Mouse (Mus musculus) adrenal gland, postnatal 10 days (tissue): ENCODE measurements around the gene Trpm8. TPM values are rescaled to one million over a fixed set of nuclear protein-coding genes. Genes with fewer than 3 reads are reported as not detected.

Experiments
- DNase-seq: peaks from one replicate; pipeline ENCODE4 v3.0.0; 2021; ENCODE audit warnings: mixed read lengths
- long read RNA-seq, 2 experiments: library from polyadenylated mRNA; stranded (forward); transcript quantifications; one replicate each; pipeline ENCODE4 v2.0.0; 2021
- total RNA-seq, 2 experiments: library from RNA; stranded (reverse); gene quantifications; 2 replicates each; pipeline ENCODE4 v1.2.3; 2021

Gene Trpm8
- not detected for total RNA-seq
- long read RNA-seq, experiment 1, result 0 reads
- long read RNA-seq, experiment 2, result 0 reads

DNA sequence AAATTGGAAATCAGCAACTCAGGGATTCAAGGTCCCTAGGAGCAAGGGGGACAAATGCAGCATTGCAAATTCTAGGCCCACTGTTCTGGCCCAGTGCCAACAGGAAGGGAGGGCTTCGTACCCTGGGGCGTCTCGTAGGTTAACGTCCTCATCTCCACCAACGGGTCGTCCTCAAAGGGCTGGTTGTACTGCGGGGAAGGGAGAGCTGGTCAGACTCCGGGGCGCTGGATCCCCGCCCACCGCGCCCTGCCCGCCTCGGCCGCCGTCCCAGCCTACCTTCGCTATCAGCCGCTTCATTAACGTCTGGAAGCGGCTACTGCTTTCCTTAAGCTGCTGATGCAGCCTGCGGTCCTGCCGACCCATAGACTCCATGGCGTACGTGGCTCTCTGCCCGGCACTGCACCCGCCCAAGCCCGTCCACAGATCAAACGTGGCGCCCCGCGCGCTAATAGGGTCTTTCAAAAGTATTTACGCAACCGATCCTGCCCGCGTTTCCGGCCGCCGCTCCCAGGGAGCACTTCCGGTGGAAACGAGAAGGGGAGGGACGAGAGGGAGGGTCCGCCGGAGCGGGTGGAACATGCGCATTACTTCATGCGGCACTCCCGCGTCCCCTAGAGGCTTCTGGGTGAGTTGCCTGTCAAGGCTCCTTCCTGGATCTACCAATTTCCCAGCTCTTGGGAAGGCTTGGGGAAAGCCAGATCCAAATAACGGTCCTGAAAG, at the start of gene Trpm8, which contains the start of gene Hjurp:
Gene Trpm8 (plus strand): TSS at position 564 of the 720 bp plus-strand sequence.
Gene Hjurp (minus strand): TSS at position 536 of the 720 bp plus-strand sequence.
- DNase-seq, result peak; percentile 100

DNA sequence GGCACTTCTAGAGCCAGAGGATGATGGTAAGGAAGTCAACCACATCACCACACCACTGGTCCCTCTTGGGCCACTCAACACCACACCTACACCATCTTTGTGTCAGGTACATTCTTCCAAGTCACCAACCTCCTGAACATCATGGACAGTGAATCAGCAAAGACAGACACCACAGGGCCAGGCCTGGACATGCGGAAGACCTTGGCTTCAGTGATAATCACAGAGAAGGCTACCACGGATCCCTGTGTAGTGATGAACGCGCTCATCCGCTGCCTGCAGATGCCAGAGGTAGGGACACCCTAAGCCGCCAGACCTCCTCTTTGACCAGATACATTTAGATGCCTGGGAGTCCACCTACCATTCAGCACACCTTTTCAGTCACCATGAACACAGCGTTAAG, 49.3 kb upstream of the Trpm8 start:
- DNase-seq, result no peak

DNA sequence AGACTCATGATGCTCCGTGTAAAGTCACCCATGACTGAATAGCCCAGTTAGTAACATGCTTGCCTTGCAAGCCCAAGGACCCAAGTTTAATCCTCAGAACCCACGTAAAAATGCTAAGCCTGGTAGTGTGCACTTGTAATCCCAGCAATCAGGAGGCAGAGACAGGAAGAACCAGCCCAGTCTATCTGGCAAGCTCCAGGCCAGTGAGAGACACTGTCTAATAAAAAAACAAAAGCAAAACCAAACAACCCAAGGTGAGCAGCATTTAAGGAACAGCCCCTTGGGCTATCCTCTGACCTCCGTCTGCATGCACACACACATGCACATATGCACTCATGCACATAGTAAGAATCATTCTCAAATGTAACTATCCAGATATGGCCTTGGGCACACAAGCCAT, 47.9 kb upstream of the Trpm8 start:
- no peak for DNase-seq

DNA sequence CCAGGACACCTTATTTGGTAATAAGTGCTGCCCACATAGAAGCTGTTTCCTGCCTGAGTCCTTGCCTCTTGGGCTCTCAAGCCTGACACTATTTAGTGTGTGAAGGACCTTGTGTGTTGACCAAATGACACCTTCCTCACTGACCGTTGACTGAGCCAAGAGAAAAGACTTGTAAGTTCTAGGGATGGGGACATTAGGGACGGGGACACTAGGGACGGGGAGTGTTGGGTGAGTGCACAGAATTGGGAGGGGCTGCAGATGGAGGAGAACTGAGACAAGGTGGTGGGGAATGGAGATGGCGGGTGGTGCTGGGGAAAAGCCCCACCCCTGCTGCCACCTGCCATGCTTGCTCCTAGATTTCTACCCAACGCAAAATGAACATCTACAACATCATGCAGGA, 47.5 kb upstream of the Trpm8 start:
- no peak for DNase-seq

DNA sequence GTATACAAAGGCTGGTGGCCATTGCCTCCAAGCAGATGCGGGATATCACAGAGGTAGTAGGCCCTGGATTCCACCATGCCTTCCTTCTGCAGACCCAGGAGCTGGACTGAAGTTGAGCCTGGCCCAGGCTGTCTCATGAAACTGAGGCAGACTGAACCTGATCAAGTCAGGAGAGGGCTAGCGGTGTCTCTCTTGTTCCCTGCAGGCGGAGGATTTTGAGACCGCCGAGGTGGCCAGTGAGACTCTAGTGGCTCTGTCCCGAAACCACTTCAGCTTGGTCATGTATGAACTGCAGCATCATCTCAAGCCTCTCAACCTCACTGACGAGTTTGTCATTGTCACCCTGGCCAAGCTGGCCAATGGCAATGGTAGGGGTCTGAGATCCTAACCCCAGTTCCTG, 47.0 kb upstream of the Trpm8 start:
- DNase-seq, result no peak

DNA sequence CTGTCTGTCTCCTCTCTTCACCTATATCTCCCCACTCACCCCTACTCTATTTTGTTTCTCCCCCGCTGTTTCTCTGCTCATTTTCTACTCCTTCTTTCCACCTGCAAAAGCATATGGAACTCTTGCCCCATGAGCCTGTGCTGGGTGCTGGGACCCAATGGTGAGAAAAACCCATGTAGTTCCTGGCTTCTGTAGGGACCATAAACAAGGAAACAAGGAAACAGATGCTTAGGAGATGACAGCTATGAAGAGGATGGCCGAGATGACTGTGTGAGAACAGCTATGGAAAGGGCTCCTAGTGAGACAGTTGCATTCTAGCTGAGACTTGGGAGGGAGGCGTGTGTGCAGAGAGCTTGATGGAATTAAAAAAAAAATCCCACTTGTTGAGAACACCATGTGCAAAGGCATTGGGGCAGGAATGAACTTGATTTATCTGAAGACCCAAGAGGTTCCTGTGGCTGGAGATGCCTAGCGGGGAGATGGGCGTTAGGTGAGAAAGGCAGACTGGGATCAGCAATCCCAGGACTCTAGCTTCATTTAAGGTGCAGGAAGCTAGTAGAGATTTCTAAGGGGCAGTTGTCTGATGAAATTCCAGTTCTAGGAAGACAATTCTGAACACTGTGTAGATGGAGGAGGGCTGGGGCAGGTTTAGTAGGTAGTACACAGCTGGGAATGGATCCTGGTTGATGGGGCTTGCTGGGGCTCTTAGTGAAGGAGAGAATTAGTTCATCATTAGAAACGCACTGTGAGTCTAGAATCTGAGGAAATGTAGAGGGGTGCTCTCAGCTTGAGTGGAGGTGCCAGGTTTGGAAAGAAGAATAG, 46.3 kb upstream of the Trpm8 start:
- no peak for DNase-seq

DNA sequence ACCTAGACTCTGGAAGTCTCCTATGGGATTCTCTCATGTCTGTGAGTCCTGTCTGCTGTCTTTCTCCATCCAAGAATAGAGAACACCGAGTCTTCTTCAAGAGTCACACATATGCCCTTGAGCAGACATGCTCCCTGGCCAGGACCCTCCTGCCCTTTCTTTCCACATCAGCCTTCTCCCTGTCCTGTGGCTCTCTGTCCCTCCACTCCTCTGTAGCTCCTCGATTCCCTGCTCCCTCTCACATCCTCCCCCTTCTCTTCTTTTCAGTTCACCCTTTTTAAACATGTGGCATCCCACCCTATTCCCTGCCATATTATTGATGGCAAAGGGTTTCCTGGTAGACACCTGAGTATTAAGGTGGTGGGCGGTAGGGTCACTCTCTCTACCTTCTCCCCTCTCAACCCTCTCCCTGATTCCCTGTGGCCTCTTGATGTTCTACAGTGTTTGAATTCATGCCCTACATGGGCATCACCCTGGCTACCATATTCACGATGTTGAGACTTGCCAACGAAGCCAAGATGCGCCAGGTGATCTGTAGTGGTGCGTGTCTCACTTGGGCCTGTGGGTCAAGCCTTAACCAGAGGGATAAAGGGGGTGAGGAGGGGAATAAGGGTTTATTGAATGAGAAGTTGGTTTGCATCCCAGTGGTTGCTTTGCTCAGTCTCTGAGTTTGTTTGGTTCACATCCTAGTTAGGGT, 45.5 kb upstream of the Trpm8 start:
- no peak for DNase-seq

DNA sequence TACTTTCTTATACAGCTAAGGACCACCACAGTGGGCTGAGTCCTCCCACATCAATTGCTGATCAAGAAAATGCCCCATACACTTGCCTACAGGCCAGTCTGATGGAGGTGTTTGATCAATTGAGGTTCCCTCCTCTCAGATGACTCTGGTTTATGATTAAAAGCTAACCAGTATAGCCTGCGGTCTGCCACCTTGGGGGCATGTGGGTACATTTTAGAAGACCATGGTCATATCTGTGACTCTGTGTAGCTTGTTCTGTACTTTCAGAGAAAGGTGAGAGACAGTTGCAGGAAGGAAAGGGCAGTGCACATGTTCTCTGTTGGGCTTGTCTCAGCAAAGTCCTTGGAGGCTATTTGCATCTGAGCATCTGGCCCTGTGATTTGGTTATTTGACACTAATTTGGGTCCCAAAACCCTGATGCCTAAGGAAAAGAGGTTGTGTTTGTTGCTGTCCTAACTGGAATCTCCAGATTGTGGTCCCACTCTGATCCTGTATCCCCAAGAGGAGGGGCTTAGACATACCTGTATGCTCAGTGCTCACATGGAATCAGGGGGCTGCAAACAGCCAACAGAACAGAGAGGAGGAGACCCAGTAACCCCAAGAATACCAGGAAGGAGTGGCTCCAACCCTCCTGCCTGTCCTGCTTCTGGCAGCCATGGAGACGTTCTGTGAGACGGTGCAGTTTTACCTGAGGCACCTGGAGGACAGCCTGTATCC, 44.6 kb upstream of the Trpm8 start:
- no peak for DNase-seq

DNA sequence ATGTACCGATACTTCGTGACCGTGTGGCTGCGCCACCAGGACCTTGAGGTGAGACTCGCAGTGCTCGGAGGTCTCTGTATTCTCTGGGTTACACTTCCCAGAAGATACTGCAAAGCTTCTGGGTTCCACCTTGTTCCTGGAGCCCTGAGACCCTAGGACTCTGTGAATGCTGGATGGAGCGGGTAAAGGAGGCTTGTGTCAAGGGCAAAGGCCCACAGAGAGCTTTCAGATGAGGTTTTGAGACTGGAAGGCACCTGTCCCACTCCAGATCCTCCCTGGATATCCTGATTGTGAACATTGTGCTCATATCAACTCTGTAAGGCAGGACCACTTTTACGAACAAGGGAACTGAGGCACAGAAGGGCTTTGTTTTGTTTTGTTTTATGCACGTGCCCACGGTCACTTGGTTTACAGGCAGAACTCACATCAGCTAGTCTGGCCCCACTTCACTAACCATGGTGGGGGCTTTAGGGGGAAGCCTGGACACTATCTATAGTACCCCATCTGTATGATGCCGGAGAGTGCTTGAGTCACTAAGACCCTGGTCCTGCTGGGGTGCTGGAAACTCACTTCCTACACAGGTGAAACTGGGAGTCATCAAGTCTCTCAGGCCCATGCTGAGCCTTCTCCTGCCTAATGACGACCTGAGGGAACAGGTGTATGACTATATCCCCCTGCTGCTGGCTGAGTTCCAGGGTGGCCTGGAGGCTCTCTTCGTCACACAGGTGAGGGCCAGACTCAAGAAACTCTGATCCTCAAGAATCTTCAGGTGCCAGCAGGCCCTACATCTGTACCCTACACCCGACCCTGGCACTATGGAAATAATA, 43.8 kb upstream of the Trpm8 start:
- DNase-seq, result no peak

DNA sequence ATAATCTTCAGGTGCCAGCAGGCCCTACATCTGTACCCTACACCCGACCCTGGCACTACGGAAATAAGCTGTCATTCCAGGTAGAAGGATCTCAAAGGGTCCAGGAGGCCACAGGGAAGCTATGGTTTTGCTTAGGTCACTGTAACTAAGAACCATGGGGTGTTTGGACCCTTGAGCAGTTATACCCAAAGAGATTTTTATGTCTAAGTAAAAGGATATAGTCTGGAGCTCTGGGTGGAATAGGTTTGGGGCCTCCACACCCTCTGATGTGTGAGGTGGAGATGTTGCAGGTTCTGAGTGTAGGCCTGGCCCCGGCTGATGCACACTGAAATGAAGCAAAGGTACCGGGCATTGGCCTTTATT, 43.2 kb upstream of the Trpm8 start:
- DNase-seq, result no peak

DNA sequence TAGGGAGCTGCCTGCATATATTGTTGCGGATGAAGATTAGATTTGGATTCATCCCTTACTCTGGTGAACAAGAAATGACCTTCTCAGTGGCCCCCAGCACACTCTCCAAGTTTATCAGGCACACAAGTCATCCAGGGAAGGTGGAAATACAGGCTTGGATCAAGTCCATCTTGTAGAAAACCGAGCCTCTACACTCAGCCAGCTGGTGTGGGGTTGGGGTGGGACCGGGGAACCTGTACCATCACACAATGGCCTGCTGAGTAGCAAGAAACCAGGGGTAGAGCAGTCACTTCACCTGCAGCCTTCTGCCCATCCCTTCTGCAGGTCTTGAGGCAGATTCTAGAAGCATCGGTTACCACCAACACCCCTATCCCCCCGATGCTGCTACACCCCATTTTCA, 42.8 kb upstream of the Trpm8 start:
- no peak for DNase-seq

DNA sequence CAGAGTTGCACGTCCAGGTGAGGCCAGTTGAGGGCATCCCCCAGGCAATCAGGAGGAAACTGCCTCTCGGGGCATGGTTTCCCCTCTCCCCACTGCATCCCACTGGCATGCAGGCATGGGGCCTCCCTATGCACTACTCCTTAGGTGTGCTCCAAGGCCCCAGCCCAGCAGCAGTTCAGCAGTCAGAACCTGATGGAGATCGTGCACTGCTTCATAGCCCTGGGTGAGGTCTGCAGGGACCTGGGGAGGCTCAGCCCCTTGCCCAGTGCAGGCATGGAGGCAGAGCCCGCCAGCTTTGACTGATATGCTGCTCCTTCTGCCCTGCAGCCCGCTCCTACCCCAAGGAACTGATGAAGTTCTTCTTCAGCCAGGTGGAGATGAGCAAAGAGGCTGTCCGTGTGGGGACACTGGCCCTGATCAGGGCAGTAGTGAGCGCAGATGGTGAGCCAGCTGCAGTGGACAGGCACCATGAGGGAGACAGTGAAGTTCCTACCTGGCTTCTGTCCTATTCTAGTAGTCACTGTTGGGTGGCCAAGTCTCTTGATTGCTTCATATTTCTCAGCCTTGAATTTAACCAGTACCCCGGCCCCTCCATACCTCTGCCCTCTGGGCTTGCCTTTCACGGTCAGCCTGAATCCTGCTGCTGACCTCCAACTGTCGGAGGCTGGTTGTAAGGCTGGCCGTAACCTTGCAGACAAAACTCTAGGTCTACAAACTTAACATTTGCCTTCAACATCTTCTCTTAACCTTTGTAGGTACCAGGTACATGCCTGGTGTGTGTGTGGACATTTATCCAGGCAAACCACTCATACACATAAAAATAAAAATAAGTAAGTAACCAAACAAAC, 42.2 kb upstream of the Trpm8 start:
- no peak for DNase-seq

DNA sequence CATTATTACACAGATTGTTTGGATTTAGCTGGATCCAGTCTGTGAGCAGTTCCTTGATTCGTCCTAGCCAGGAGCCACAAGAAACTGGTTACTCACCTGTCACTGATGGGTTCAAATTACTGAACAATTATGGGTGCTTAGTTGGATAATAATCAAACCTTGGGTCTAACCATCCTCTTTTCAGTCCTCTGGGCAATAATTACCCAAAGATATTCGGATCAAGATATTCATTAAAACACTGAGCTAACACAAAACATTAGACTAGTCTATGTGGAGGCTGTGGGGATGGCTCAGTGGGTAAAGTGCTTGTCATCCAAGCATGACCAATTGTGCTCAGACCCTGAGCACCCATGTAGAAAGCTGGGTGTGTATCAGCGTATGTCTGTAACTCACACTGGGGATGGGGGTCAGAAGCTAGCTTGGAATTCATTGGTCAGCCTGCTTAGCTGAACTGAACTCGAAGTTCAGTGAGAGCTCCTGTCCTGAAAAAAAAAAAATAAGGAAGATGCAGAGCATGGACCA, 41.5 kb upstream of the Trpm8 start:
- no peak for DNase-seq

DNA sequence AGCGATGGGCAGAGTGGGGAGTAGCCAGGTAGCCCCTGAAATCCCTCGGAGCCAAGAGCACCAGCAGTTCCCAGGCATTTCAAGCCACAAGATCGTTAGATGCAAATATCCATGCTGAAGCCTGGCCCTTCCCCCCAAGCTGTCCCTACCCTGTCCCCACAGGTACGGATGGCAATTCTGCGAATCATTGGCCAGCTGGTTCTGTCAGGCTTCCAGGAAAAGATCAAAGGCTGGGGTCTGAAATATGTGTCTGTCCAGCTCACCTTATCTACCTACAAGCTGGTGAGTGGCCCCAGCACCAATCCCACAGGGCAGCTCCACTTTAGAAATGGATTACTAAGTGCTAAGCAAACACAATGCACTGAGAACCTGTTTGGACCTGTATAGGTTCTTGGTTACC, 40.1 kb upstream of the Trpm8 start:
- DNase-seq, result no peak

DNA sequence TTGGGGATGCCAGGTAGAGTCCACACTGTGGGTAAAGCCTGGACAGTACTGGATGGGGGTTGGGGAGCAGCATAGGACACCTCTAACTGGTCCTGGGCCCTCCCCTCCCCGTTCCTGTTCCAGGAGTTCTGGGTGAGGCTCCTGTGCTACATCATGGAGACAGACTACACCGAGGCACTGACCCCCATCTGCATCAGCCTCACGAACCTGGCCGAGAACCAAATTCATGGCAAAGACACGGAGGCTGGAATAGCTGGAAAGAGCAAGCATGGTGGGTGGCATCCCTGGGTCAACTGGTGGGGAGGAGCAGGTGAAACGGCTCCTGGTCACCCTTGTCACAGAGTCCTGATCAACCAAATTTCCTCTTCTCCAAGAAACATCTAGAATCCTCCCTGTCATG, 38.7 kb upstream of the Trpm8 start:
- no peak for DNase-seq

DNA sequence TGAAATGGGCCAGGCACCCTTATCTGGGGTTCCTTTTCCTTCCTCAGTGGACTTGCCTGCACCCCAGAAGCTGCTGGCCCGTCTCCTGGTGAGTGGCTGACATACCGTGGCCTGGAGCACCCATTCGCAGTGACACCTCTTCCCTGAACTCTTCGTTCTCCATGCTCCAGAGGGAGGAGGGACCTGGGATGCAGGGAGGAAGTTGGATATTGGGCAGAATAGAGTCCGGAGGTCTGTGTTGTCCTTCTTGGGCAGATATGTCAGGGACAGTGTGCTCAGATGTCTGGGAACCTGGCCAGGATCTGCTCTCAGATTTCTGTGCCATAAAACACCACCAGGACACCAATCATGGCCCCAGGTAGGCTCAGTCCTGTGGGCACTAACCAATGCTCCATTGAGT, 37.4 kb upstream of the Trpm8 start:
- DNase-seq, result no peak

DNA sequence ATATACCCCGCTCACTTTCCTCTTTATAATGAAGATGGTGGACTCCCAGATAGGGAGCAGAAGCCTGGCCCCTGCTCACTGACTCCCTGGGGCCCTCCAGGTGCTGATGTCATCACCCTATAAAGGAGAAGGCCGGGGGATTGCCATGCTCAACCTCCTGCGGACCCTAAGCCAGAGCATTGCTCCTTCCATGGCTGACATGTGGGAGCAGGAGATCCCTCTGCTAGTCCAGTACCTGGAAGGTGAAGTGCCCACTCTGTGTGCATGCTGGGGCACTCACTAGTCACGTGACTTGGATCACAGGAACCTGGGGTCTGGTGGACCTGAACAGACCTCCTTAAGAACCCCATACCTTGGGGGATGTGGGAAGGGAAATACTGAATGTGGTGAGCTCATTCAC, 36.9 kb upstream of the Trpm8 start:
- DNase-seq, result no peak

DNA sequence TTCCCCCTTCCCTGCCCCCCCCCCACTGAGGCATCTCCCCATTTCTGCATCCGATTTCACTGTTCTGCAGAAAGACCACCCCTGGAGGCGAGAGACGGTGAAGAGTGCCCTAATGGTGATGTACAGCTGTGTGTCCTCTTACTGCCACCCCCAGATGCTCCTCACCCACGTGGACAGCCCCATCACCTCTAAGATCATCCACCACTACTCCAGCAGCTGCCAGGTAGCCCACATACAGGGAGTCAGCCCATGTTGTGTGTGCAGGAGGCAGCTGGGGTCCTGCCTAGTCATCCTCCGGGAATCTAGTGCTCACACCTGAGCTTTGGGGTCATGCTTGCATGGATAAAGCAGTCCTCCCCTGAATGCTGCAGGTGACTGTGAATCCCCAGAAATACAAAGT, 33.6 kb upstream of the Trpm8 start:
- no peak for DNase-seq

DNA sequence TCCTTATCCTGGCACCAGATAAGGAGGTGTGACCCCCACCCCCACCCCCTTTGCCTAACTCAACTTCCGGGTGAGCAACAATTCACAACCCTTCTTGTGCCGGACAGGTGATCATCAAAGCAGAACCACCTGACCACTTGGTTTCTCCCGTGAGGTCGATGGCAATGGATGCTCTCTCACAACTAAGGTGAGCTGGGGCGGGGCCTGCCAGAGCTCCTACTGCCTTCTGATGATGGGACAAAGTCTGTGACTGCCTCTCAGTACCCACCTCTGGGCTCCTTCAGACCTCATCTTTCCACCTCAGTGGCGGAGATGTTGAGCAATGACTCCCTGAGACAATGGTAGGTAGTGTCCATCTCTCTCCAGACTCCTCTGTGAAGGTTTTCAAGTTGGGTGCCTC, 31.6 kb upstream of the Trpm8 start:
- no peak for DNase-seq

DNA sequence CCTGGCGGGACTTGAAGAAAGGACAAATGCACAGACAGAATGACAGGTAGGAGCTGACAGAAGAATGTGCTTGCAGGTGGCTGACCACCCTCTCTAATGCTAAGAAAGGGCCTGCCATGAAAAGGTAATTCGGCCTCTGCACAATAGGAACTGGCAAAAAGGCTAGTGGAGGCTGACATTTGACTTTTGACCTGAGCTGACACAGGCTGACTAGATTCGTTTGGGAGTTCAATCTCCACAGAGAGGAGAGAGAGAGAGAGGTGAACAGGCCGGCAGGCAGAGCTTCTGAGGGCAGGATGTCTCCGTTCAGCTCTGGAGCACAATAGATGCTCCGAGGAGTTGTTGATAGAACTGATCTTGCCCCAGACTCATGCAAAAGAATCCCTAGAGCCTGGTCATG, 31.1 kb upstream of the Trpm8 start:
- no peak for DNase-seq
